Mouse (Mus musculus) large intestine, adult 2 months (tissue): ENCODE measurements around the gene Tmem221. TPM values are rescaled to one million over a fixed set of nuclear protein-coding genes. Genes with fewer than 3 reads are reported as not detected.

Experiments
- DNase-seq: peaks from one replicate; pipeline ENCODE4 v3.0.0-alpha.2; 2012; ENCODE audit warnings: low read depth, low spot score
- WGBS: fragments of 180-500 bp; shearing (Covaris S2); methylation state at CpG from one replicate; pipeline ENCODE4 v1.1.7; 2018; 5-methylcytosine and 5-hydroxymethylcytosine counted together
- polyA plus RNA-seq: library from polyadenylated mRNA; depleted of rRNA; stranded (reverse); fragments of >200 nt; gene quantifications from 2 replicates; pipeline ENCODE4 v1.2.3, GENCODE M21; 2012; rRNA removed

Gene Tmem221
- 0.71 and 1.0 TPM in 2 replicates for polyA plus RNA-seq

DNA sequence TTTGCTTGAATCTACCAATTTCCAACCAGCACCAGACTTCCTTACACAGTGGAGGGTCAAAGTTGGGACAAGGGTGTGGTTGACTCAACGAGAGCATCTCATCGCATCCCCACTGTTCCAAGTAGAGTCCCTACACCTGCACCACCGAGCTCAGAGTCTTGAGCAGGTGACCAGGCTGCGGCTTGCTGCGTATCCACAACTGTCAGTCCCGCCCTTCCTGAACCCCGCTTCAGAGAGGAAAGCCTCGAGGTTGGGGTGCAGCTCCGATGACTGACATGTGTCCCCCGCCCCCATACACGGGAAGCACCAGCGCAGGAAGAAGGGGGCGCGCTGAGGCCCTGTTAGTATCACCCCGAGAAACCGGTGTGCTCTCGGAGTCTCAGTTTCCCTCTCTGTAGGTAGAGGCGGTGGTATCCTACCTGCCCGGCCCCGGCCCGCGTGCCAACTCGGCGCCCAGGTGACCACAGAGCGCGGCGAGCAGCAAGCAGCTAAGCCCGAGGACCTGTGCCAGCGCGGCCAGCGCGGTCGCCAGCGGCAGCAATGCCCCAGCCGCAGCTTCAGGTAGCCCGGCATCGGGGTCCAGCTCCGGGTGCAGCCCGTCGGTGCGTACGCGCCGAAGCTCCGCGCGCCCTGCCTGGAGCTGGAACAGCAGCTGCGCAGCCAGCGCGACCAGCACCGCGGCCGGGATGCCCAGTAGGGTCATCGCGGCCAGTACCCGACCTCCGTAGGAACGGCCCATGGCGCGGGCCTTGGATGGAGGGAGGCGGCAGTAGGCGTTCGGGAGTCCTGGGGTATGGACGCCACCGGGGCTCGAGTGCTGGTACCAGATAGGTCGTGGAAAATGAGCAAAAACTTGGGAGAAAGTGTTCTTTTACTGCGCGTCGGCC lies at the start of gene Tmem221:
Gene Tmem221, minus strand, starts transcription at position 801 of the 887 bp plus-strand sequence.
- no peak for DNase-seq
- WGBS = 4% methylated on average over 70 of the region's 70 CpGs

DNA sequence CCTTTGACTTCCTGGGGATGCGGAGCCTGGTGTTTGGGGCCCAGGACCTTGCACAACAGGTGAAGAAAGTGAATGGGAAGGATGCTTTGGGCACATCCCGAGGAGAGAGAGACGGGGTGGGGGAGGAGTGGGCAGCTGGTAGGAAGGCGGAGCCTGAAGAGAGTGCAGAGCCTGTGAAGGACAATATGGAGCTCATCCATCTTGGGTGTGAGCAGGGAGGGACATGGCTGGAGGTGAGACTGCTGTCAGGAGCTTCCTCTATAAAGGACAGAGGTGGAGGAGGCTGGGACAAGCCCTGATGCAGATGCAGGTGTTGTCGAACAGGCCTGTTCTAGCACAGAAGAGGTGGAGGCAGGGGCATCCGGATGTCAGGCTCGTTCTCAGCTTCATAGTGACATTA lies 45.4 kb upstream of the Tmem221 start:
- 82% methylated on average over 7 of the region's 7 CpGs for WGBS
- no peak for DNase-seq

GRCm38 (mm10) chr8:71602666-71603334 lies 44.1 kb upstream of the Tmem221 start:
- DNase-seq = no peak
- 3% methylated on average over 32 of the region's 32 CpGs for WGBS

GRCm38 (mm10) chr8:71601939-71602665 lies 43.4 kb upstream of the Tmem221 start:
- 8% methylated on average over 65 of the region's 65 CpGs for WGBS
- no peak for DNase-seq

GRCm38 (mm10) chr8:71598841-71599240 lies 40.2 kb upstream of the Tmem221 start:
- 91% methylated on average over 5 of the region's 5 CpGs for WGBS
- DNase-seq = no peak

GRCm38 (mm10) chr8:71598375-71598774 lies 39.7 kb upstream of the Tmem221 start:
- DNase-seq = no peak

- WGBS = 89% methylated on average over 3 of the region's 3 CpGs
- DNase-seq = no peak
These were observed 38.8 kb upstream of the Tmem221 start, which contains the start of gene Fam129c for GRCm38 (mm10) chr8:71597451-71597850. TSS of gene Fam129c (plus strand) at chr8:71597648.

DNA sequence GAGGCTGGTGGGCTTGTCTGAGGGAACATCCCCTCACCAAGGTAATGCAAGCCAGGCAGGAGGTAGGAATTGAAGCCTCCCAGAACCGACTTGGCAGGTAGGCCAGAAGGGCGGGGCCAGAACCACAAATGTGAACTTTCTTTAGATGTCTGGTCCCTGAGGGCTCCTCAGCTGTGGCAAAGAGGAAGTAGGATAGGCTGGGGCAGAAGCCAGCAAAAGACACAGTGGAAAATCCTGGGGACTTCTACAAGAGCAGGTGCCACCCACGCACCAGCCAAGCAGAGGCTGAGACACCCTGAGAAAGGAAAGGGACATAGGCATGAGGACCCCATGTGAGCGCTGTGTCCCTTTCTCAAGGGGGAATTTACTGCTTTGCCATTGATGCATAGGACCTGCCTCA lies 38.1 kb upstream of the Tmem221 start:
- WGBS = 61% methylated on average over 4 of the region's 4 CpGs

DNA sequence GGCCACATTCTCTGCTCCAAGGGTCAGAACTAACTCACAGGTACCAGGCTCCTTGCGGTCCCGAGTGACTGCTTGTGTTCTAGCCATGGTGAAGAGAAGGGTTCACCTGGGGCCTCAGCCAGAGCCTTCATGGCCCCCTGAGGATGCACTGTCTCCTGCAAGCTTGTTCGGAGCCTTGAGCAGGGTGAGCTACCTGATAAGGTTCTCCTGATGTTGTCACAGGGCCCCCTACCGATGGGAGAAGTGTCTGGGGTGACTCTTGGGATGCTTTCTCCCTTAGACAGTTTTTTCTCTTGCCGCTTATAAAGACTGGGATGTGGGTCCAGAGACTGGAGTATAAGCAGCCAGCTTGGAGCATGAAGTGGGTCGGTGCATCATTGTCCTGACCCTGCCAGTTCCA lies 37.7 kb upstream of the Tmem221 start:
- no peak for DNase-seq
- 55% methylated on average over 6 of the region's 6 CpGs for WGBS

More for the DNA sequence above, 38.1 kb upstream of the Tmem221 start:
- no peak for DNase-seq

GRCm38 (mm10) chr8:71595862-71596261 lies 37.2 kb upstream of the Tmem221 start:
- DNase-seq = no peak
- 8% methylated on average over 27 of the region's 27 CpGs for WGBS

DNA sequence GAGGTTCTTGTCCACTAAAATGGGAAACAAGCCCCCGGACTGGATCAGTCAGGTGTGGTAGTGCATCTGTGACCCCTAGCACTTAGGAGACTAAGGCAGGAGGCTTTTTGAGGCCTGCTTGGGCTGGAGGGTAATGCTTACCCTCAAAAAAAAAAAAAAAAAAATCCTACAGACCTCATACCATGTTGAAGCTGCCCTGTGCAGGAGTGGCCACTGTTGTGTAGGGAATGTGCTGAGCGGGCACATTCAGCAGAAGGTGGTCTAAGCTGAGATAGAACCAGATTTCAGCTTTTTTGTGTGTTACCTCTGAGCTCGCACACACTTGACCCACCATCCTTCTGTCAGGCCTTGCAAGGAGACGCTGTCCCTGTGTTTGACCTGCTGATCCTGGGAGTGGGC lies 35.7 kb upstream of the Tmem221 start:
- DNase-seq = no peak
- WGBS = 95% methylated on average over 4 of the region's 4 CpGs

DNA sequence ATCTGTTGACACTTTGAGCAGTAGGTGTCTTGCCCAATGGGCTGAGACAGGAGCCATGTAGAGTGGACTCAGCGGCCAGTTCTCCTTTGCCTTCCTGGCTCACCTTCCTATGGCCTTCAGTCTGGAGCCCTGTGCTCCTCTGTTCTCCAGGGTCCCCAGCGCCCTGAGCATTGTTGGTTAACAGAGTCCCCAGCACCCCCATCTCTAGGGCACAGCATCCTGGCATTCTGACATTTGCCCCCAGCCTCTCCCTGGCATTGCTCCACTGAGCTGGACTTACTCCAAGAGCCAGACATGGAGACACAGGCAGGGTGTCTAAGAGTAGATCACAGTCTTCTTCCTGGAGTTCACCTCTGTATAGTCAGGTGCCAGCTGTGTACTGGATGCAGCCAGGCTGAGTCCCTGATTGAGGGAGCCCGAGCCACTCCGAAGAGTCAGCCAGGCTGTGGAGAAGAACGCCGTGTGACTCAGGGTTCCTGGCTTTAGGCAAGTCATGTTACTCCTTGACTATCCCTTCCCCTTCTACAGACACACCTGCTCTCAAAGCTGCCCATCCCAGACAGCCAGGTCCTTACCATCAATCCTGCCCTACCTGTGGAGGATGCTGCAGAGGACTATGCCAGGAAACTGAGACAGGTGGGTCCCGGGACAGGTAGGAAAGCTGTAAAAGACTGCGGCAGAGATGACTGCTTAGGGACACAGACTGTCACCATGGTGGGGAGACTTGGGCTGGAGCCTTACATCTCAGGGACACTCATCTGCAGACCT lies 35.1 kb upstream of the Tmem221 start:
- no peak for DNase-seq
- 92% methylated on average over 8 of the region's 8 CpGs for WGBS

DNA sequence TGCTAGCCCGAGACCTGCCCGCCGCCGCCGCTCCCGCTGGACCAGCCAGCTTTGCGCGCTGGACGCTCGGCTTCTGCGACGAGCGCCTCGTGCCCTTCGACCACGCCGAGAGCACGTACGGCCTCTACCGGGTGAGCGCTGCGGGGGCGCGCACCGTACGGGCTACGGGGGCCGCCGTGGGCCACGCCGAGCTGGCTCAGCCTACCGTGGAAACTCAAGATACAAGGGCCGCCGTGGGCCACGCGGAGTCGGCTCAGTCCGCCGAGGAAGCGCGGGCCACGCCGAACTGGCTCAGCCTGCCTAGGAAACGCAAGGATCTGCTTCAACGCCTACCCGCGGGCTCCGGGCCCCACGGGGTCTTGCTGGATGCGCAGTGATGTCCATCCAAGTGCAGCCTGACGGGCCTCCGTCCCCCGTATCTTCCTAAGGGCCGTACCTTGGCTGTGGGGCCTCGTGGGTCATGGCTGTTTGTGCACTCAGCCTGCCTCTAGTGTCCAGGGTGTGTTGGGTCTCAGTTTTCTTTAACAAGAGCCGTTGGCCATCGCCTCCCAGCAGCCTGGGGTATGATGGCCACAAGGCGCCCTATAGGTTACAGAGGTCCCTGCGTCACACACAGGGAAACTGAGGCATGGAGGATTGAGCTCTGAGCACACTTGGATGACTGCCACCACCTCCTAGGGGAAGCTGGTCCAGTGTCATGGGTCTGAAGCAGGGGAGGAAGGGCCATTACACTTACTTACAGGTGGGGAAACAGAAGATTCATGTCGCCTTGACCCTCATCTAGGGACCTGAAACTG lies 33.9 kb upstream of the Tmem221 start:
- WGBS = 3% methylated on average over 60 of the region's 60 CpGs
- no peak for DNase-seq

- DNase-seq = peak; percentile 87
- under 1% methylated on average over 71 of the region's 71 CpGs for WGBS
These were observed 33.1 kb upstream of the Tmem221 start, which contains the start of gene Pgls for GRCm38 (mm10) chr8:71591471-71592373. TSS of gene Pgls (plus strand) at chr8:71592176.

DNA sequence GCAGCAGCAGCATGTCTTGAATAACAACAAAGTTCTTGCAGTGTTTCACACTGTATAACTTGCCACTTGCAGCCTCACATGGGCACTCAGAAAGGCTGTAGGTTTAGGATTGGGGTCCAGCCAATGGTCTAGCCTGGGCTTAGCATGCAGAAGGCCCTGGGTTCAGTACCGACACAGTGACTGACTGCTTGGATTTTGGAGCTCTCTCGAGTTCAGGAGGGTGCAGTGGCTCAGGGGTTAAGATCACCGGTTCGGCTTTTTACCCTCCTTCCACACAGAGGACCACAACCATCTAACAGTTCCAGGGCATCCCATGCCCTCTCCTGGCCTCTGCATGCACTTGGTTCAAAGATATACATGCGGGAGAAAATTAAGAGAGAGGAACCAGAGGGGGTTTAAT lies 32.3 kb upstream of the Tmem221 start:
- no peak for DNase-seq

GRCm38 (mm10) chr8:71588762-71589161 lies 30.1 kb upstream of the Tmem221 start:
- 81% methylated on average over 3 of the region's 3 CpGs for WGBS
- DNase-seq = no peak

More for the DNA sequence above, 32.3 kb upstream of the Tmem221 start:
- 21% methylated on average over 5 of the region's 5 CpGs for WGBS

DNA sequence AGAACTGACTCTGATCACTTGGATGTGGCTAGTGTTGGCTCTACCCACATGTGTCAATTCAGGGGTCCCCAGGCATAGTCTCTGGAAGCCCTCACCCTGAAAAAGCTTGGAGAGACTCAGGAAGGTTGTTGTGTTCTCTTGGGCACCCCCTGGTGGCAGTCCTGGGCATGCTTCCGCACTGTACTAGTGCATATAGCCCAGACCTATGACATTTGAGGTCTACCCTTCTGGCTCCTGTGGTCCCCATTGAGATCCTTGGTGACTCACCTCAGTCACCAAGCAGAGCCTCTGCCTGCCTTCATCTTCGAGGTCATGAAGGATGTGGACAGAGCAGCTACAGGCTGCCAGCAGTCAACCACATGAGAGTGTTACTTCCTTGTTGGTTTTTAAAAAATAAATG lies 28.2 kb upstream of the Tmem221 start:
- no peak for DNase-seq
- 70% methylated on average over 2 of the region's 2 CpGs for WGBS

- 71% methylated on average over 9 of the region's 9 CpGs for WGBS
- no peak for DNase-seq
These were observed 21.5 kb upstream of the Tmem221 start for GRCm38 (mm10) chr8:71580201-71580600.
